Mouse (Mus musculus): Measurements from ENCODE around the gene Spert.
A peak's percentile ranks its signal among the peaks of the same experiment; 100 is the strongest.

The Spert gene

GRCm38 (mm10) chr14:75592978-75593377, at the start of gene Spert:
Gene Spert, minus strand, starts transcription at chr14:75593116.
- DNase-seq (ENCODE audit: low read depth) = no peak

DNA sequence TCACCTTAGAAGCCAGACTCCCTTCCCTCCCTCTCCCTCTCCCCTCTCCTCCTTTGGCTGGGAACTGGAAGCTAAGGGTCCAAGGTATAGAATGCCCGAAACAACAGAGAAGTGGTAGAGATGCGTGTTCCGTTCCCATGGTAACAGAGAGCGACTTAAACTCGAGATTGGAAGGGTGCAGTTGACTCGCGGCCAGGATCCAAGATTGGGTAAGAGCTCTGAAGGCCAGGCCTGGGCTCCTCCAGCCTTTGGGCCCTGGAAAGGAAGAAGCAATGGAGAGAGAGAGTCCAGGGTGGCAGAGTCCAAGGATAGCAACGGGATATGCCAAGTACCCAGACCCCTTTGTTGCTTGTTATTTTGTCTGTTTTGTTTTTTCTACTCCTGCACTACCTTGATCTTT, 49.2 kb upstream of the Spert start, which contains the start of gene Erich6b:
Gene Erich6b, plus strand, starts transcription at position 180 of the 400 bp plus-strand sequence.
- no peak for DNase-seq (ENCODE audit: low read depth)

DNA sequence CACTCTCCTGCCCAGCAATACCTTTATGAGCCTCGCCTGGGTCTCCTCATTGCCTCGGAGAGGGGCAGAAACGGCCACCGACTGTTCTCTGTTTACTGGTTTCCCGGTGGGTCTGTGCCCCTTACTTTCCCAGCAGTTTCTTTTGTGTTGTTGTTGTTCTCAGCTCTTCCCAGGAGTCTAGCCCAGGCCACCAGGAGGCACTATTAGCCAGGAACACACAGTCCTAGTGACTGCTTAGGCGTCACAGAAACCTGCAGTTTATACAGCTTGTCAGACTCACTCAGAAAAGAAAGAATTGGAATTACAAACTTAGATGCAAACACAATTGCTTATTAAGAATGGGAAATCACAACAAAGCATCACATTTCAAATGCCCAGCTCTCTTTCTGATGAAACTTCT, 48.5 kb upstream of the Spert start:
- DNase-seq (ENCODE audit: low read depth) = peak; percentile 4

- DNase-seq (ENCODE audit: low read depth) = peak; percentile 33
Measured at GRCm38 (mm10) chr14:75640846-75641245, 47.9 kb upstream of the Spert start.

DNA sequence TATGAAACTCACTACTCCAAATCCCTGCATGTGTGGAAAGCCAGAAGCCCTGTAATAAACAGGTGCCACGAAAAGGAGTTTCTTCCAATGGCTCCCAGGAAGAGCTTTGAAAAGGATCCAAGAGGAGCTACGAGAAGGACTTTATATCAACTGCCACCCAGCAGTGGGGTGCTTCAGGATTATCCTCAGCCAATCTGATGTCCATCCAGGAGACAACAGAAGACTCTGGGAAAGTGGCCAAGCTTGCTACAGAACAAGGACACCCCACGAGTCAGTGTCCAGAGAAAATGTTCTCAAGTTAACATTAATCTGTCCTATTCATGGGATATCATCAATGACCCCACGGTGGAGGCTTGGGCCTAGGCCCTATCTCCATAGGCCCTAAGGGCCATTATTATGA, 44.7 kb upstream of the Spert start:
- DNase-seq (ENCODE audit: low read depth) = no peak

DNA sequence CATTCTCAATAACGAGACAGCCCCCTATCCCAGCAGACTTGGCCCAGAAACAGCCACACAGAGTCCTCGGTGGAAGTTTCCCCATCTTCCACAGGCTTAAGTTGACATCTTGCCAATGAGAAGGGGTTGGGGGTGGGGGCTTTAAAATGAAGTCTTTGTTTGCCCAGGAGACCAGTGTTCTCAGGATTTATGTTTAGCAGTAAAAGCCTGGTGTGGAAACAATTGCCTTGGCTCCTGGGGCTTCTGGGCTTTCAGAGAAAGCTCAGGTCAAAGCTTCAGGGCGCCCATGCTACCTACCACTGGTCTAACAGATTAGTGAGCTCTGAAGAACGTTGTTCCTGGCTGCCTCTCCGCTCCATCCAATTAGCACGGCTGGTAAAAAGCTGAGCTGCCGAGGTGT, 43.2 kb upstream of the Spert start:
- no peak for DNase-seq (ENCODE audit: low read depth)

- no peak for DNase-seq (ENCODE audit: low read depth)
Measured at GRCm38 (mm10) chr14:75635350-75635749, 42.4 kb upstream of the Spert start.

DNA sequence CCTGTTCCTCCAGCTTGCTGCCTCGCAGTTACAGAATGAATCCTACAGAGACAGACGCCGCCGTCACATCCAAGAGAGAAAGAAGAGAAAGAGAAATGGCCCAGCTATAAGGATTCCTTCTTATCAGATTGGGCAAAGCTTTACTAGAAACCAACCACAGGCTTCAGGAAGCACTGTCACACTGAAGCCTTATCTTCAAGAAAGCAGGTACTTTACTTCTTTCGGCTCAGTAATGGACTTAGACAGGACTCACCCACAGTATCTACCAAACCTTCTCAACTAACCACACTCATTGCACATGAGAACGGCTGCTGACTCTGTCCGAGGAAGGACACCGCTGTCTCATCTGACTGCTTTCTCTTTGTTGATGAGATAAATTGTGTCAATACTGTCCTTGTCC, 36.0 kb upstream of the Spert start:
- no peak for DNase-seq (ENCODE audit: low read depth)

- no peak for DNase-seq (ENCODE audit: low read depth)
Measured at GRCm38 (mm10) chr14:75622984-75623383, 30.1 kb upstream of the Spert start.

- no peak for DNase-seq (ENCODE audit: low read depth)
Measured at GRCm38 (mm10) chr14:75616375-75616774, 23.5 kb upstream of the Spert start.

DNA sequence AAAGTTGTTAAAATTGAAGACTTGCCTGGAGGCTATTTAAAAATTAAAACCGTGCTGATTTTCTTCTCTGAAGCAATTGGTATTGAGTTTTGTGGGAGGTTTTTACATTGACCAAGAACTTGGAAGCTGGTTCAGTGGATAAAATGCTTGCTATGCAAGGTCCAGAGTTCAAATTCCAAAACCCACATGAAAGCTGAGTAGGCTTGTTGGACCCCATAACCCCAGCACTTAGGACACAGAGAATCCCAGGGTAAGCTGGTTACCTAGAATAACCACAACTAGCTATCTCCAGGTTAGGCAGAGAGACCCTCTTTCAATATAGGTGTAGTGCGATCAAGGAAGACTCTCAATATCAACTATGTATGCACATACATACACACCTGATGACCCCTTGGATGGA, 16.3 kb upstream of the Spert start:
- DNase-seq (ENCODE audit: low read depth) = no peak

- DNase-seq (ENCODE audit: low read depth) = no peak
Measured at GRCm38 (mm10) chr14:75583870-75584269, 9.0 kb downstream of the Spert start.

DNA sequence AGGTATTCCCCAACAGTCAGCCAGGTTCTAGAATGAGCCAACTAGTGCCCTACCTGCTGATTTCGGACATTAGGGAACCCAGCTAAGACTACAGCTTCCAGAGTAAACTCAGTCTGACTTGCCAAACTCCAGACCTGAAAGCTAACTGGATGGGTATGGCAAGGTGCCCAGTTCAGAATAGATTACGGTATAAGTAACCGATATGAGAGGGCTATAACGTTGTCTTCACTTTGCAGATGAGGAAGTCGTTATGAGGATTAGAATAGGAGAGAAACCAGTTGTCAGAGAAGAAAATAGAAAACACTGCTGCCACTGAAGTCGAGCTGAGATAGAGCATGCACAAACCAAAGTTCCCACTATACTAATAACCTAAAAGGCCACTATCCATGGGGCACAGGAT, 13.9 kb downstream of the Spert start:
- no peak for DNase-seq (ENCODE audit: low read depth)

- no peak for DNase-seq (ENCODE audit: low read depth)
Measured at GRCm38 (mm10) chr14:75566303-75566702, 26.6 kb downstream of the Spert start.

DNA sequence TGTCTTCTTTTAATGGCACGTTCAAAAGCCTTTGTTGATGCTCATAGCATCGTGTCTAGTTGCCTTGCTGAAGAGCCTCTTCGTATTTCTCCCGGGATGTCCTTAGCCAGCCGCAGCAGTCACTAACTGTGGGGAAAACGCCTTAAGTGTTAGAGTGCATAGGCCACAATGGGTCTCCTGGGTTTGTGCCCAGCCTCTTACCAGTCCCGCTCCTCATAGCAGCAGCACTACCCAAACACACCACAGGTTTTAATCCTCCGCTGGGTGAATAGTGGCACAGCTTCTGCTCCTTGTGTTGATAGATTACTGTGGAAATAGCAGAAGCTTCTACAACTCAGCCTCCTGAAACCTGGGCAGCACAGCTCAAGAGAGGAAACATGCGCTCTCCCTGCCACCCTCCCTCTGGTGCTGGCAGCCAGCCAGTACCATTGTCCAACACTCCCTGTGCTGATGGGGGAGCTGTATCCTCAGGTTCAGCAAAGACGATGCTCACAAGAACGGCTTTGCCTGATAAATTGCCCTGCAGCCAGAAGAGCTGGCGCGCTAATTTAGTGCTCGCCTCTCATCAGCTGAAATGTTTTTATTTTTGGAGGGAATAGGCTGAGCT, 27.3 kb downstream of the Spert start:
- no peak for DNase-seq (ENCODE audit: low read depth)

GRCm38 (mm10) chr14:75561577-75562331, 31.2 kb downstream of the Spert start:
- DNase-seq (ENCODE audit: low read depth) = peak; percentile 4

DNA sequence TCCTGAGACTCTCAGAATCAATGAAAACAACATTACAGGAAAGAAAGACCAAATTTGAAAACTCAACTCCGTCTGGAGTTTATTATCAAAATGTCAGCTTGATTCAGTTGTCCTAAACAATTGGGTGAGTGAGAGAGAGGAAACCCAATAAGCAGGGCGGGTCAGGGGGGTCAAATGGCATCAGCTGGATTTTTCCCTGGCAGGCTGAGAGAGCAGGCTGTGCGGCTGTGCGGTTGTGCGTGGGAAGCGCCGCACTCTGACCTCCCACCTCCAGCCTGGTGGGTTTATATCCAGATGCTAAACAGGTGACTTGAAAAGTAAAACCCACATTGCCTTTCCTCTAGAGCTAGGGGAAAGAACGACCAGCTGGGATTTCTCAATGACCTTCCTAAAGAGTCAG, 51.2 kb downstream of the Spert start:
- no peak for DNase-seq (ENCODE audit: low read depth)

DNA sequence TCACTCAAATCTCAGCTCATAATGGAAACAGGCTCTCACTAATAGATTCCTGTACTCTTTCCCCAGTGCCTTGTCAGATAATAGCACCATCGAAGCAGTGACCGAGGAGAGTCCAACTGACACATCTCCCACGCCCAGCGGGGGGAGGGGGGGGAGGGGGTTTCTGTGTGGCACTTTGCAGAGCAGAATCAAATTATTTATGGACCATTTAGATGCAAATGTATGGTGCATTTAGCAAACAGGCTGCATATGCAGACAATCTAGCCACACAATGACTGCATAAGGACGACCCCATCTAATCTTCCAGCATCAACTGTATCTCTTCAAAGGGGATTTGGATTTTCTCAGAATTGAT, 51.9 kb downstream of the Spert start:
- no peak for DNase-seq (ENCODE audit: low read depth)

DNA sequence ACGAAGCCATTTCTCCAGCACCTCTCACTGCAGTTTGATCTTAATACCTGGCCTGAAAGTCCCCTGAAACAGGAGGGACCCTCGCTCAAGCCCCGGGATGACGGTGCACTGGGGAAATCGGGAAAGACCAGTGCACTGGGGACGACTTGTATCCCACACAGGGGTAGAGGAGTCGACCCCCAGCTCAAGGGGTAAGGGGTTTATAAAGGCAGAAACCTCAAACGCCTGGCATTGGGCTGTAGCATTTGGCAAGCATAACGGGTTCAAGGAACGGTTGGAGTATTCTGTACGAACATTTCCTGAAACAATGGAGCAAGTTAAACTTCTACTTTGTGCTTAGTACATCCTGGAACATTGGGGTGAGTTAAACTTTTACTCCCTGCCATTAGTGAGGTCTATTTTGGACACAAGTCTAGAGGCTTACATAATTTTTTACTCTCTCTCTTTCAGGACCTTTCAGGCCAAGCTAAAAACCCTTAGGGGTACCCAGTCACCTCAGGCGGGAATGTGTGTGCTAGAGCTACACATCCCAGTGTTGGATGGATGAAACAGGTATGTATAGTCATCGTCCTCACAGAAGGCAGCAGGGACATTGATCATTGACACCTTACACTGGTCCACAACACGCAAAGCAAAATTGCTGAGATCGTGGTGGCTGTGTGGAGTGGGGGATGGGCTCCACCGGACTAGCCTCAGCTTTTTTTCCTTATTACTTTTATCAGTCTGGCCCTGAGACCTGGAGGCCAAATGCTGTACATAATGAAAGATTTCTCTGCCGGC, 52.5 kb downstream of the Spert start:
- no peak for DNase-seq (ENCODE audit: low read depth)

DNA sequence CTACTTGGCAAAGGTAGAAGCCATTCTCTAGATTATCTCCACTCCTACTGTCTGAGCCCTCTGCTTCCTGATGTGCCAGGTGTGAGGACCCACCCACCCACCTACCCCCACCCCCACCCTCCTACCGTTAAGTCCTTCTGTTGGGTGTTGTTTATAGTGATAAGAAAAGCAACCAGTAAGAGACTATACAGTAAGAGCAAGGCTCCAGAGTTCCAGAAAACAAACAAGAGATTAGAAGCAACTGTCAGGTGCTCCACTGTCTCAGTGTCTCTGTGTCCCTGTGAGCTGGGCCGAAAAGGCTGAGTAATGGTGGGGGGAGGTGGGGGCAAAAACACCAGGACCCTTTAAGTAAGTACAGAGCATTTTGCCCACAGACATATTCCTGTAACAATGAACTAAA, 53.7 kb downstream of the Spert start:
- DNase-seq (ENCODE audit: low read depth) = no peak
